Mouse (Mus musculus): ENCODE results near the gene Igf1. TPM values are rescaled to one million over a fixed set of nuclear protein-coding genes. Genes with fewer than 3 reads are reported as not detected.

Gene Igf1
- total RNA-seq, 2 experiments from 2014 or later = 14.5 to 14.7 TPM

Other genes starting within 250 kb of the Igf1 start
- gene Pmch, start 232.8 kb downstream of the Igf1 start, total RNA-seq (2021) = not detected